Mouse (Mus musculus) forebrain, embryonic 11.5 days (tissue): ENCODE data around the gene Sorl1. TPM values are rescaled to one million over a fixed set of nuclear protein-coding genes. Genes with fewer than 3 reads are reported as not detected.

Experiments used
- ATAC-seq: fragments of 200-750 bp; cut with Nextera tagmentation; replicated peaks from 2 replicates; pipeline ENCODE4 v1.8.0; 2017; ENCODE audit warnings: moderate TSS enrichment; ENCODE audit not compliant: low FRiP score
- DNase-seq: peaks from one replicate; pipeline ENCODE4 v3.0.0-alpha.2; 2017; ENCODE audit warnings: low spot score
- H3K27ac ChIP-seq: fragments of 300-500 bp; sonication (generic); 2 replicates; pipeline ENCODE4 v1.5.1; 2014; ENCODE audit warnings: low read depth, low read length
- H3K27me3 ChIP-seq: fragments of 300-500 bp; sonication (generic); 2 replicates; pipeline ENCODE4 v1.6.1; 2014; ENCODE audit warnings: mild to moderate bottlenecking, low read length, mixed read lengths; ENCODE audit not compliant: control insufficient read depth, insufficient read depth
- H3K36me3 ChIP-seq: fragments of 300-500 bp; sonication (generic); 2 replicates; pipeline ENCODE4 v1.6.1; 2014; ENCODE audit warnings: mild to moderate bottlenecking, low read length, moderate library complexity, mixed read lengths; ENCODE audit not compliant: control insufficient read depth, insufficient read depth
- H3K4me1 ChIP-seq: fragments of 300-500 bp; sonication (generic); replicated peaks from 2 replicates; pipeline ENCODE4 v1.6.1; 2014; ENCODE audit warnings: low read length, mixed read lengths; ENCODE audit not compliant: control insufficient read depth, insufficient read depth
- H3K4me2 ChIP-seq: fragments of 300-500 bp; sonication (generic); 2 replicates; pipeline ENCODE4 v1.6.1; 2014; ENCODE audit warnings: low read depth, mild to moderate bottlenecking, low read length, moderate library complexity, mixed read lengths; ENCODE audit not compliant: severe bottlenecking
- H3K4me3 ChIP-seq: fragments of 300-500 bp; sonication (generic); 2 replicates; pipeline ENCODE4 v1.5.1; 2014; ENCODE audit warnings: low read depth, low read length
- H3K9ac ChIP-seq: fragments of 300-500 bp; sonication (generic); 2 replicates; pipeline ENCODE4 v1.6.1; 2014; ENCODE audit warnings: low read length
- H3K9me3 ChIP-seq: fragments of 300-500 bp; sonication (generic); 2 replicates; pipeline ENCODE4 v1.6.1; 2016; ENCODE audit warnings: low read length, mixed read lengths; ENCODE audit not compliant: control insufficient read depth
- WGBS: fragments of 180-500 bp; shearing (Covaris S2); extraction: QIAGEN DNeasy Blood & Tissue Kit; methylation state at CpG from one replicate; pipeline ENCODE4 v1.1.7; 2014; 5-methylcytosine and 5-hydroxymethylcytosine counted together
- polyA plus RNA-seq: library from polyadenylated mRNA; unstranded; fragments of >200 nt; fragmentation: Nextera tagmentation; extraction: Ambion mirVana; gene quantifications from 2 replicates; pipeline ENCODE4 v1.2.1, GENCODE M21; 2014

Sorl1 gene
- polyA plus RNA-seq, 1 experiment from 2014 or later, result 8.1 TPM

DNA sequence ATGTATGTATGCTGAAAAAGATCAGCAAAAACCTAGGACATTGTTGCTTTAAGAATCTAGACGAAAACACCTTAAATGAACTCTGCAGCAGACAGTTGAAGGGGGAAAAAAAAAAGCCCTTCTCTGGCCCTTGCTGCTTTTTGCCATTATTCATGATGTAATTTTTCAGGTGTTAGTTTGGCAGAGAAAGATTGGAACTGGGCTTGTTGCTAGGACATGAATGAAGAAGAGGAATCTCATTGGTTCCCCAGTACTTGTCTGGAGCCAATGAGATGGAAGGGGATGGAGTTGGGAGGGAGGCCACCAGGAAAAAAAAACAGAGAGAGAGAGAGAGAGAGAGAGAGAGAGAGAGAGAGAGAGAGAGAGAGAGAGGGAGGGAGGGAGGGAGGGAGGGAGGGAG is 187.5 kb downstream of the Sorl1 start:
- Histone ChIP-seq H3K36me3 (no peaks in the 10 kb centered on the region), H3K27ac (no peak overlapping the region), H3K27me3 (no peaks in the 10 kb centered on the region), H3K9ac (no peak overlapping the region), H3K4me2 (no peak overlapping the region), H3K9me3 (no peaks in the 10 kb centered on the region), H3K4me3 (no peak overlapping the region), H3K4me1 (peaks cover 26% of the 10 kb centered on the region)
- ATAC-seq (no peak), DNase-seq (no peak)
- 41% methylated on average over 1 of the region's 1 CpGs for WGBS

- WGBS, result 0% methylated on average over 10 of the region's 10 CpGs
- H3K9me3 ChIP-seq, result no peaks in the 10 kb centered on the region
- peak overlapping the region; percentile 90 for H3K27ac ChIP-seq
- peaks cover 26% of the 10 kb centered on the region for H3K4me1 ChIP-seq
- H3K36me3 ChIP-seq, result no peaks in the 10 kb centered on the region
- peak overlapping the region; percentile 54 for H3K4me2 ChIP-seq
- peak overlapping the region; percentile 21 for H3K4me3 ChIP-seq
- peak overlapping the region; percentile 71 for H3K9ac ChIP-seq
- no peaks in the 10 kb centered on the region for H3K27me3 ChIP-seq
- DNase-seq, result no peak
- ATAC-seq, result peak; percentile 60
Observed at GRCm38 (mm10) chr9:41935979-41936378, 188.1 kb downstream of the Sorl1 start.

- WGBS, result under 1% methylated on average over 21 of the region's 21 CpGs
- peak overlapping the region; percentile 90 for H3K27ac ChIP-seq
- H3K27me3 ChIP-seq, result no peaks in the 10 kb centered on the region
- DNase-seq (peak; percentile 86), ATAC-seq (peak; percentile 85)
- H3K4me1 ChIP-seq, result peaks cover 26% of the 10 kb centered on the region
- H3K4me2 ChIP-seq, result peak overlapping the region; percentile 54
- H3K36me3 ChIP-seq, result no peaks in the 10 kb centered on the region
- peak overlapping the region; percentile 21 for H3K4me3 ChIP-seq
- no peaks in the 10 kb centered on the region for H3K9me3 ChIP-seq
- peak overlapping the region; percentile 71 for H3K9ac ChIP-seq
Observed at GRCm38 (mm10) chr9:41935373-41935971, 188.6 kb downstream of the Sorl1 start.

DNA sequence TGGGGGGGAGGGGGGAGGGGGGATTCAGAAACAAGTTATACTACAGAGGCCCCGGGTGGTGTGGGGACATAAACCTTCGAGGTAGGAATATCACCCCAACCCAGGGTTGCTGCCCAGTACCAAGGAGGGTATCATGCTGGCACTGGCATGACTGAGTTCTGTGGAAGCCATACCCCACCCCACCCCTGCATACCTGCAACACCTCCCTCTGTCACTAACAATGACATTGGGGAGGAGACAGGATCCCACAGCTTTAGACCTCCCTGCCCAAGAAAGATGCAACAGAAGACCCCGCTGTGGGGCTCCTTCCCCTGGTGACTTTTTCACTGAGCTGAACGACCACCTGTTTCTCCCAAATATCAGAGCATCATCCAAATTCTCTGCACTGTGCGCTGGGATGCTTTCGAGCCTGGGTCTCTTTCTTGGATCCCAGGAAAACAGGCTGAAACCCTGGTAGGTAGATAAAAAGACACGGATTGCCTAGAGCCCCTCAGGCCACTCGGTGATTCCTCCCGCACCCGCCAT is 189.2 kb downstream of the Sorl1 start:
- DNase-seq (no peak), ATAC-seq (no peak)
- Histone ChIP-seq H3K27ac (peak overlapping the region; percentile 90), H3K4me1 (peaks cover 26% of the 10 kb centered on the region), H3K36me3 (no peaks in the 10 kb centered on the region), H3K4me3 (no peak overlapping the region), H3K9ac (peak overlapping the region; percentile 71), H3K4me2 (peak overlapping the region; percentile 54), H3K9me3 (no peaks in the 10 kb centered on the region), H3K27me3 (no peaks in the 10 kb centered on the region)
- WGBS, result 12% methylated on average over 10 of the region's 10 CpGs

DNA sequence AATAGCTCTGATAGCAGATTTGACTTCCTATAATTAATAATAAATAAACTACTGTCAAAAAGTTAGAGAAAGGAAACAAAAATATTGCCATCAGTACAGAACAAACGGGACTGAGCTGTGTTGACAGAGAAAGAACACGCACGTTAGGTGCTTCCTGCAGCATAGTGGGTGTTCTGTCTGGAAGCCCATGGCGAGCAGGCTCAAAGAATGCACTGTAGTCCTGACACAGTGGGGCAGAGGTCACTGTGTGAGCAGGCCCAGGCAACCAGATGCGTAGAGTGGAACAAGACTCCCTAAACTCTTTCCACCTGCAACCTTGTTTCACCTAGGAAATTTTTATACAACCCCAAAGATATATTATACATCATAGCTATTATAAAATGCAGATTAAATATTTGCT is 194.1 kb downstream of the Sorl1 start:
- WGBS, result 61% methylated on average over 5 of the region's 5 CpGs

GRCm38 (mm10) chr9:41925721-41926120 is 198.4 kb downstream of the Sorl1 start:
- DNase-seq, result no peak
- no peaks in the 10 kb centered on the region for H3K4me1 ChIP-seq
- 71% methylated on average over 4 of the region's 4 CpGs for WGBS
- H3K36me3 ChIP-seq, result no peaks in the 10 kb centered on the region
- H3K9me3 ChIP-seq, result no peaks in the 10 kb centered on the region
- no peak overlapping the region for H3K4me2 ChIP-seq
- H3K27me3 ChIP-seq, result no peaks in the 10 kb centered on the region
- H3K4me3 ChIP-seq, result no peak overlapping the region
- H3K27ac ChIP-seq, result no peak overlapping the region
- no peak for ATAC-seq
- H3K9ac ChIP-seq, result no peak overlapping the region

More for the DNA sequence above, 194.1 kb downstream of the Sorl1 start:
- H3K4me3 ChIP-seq, result no peak overlapping the region
- no peaks in the 10 kb centered on the region for H3K27me3 ChIP-seq
- no peak for DNase-seq
- no peak overlapping the region for H3K27ac ChIP-seq
- H3K4me2 ChIP-seq, result no peak overlapping the region
- no peak for ATAC-seq
- no peak overlapping the region for H3K9ac ChIP-seq
- no peaks in the 10 kb centered on the region for H3K9me3 ChIP-seq
- H3K4me1 ChIP-seq, result peaks cover 6% of the 10 kb centered on the region
- no peaks in the 10 kb centered on the region for H3K36me3 ChIP-seq

GRCm38 (mm10) chr9:41924140-41924539 is 200.0 kb downstream of the Sorl1 start:
- Histone ChIP-seq H3K4me3 (no peak overlapping the region), H3K27me3 (no peaks in the 10 kb centered on the region), H3K27ac (peak overlapping the region; percentile 53; the same call in 1 of the 2 replicates), H3K36me3 (no peaks in the 10 kb centered on the region), H3K9ac (no peak overlapping the region), H3K4me2 (no peak overlapping the region), H3K4me1 (peaks cover 6% of the 10 kb centered on the region), H3K9me3 (no peaks in the 10 kb centered on the region)
- ATAC-seq, result no peak
- 44% methylated on average over 2 of the region's 2 CpGs for WGBS
- no peak for DNase-seq

DNA sequence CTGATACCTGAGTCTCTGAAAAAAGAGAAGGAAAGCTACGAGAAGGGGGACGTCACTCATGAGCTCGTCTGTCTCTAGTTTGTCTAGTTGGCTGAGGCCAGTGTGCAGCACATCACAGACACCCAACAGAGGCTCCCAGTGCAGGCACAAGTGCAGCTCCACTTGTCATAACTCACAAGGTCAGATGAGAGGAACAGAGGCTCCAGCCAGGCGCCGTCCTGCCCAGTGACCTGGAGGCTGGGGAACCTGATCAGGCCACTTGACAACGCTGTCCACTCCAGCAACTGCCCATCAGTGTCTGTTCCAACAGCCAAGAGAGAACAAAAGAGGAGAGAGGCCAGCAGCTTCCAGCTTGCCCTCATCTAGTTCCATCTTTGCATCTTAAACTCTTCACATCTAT is 201.7 kb downstream of the Sorl1 start:
- no peaks in the 10 kb centered on the region for H3K9me3 ChIP-seq
- H3K4me3 ChIP-seq, result no peak overlapping the region
- WGBS, result 93% methylated on average over 6 of the region's 6 CpGs
- peaks cover 11% of the 10 kb centered on the region for H3K4me1 ChIP-seq
- DNase-seq (no peak), ATAC-seq (no peak)
- no peak overlapping the region for H3K4me2 ChIP-seq
- H3K27me3 ChIP-seq, result no peaks in the 10 kb centered on the region
- no peaks in the 10 kb centered on the region for H3K36me3 ChIP-seq
- no peak overlapping the region for H3K9ac ChIP-seq
- no peak overlapping the region for H3K27ac ChIP-seq
